Mouse (Mus musculus) testis, adult 2 months (tissue): ENCODE data around the gene Shroom2.

Experiments used
- CTCF ChIP-seq: fragments of 200-500 bp; IDR thresholded peaks from 2 replicates; pipeline ENCODE4 v1.5.1; 2012; ENCODE audit warnings: low read depth, mild to moderate bottlenecking, inconsistent platforms, low read length, moderate library complexity; ENCODE audit not compliant: control insufficient read depth, insufficient read depth, insufficient replicate concordance
- POLR2A ChIP-seq: fragments of 200-500 bp; IDR thresholded peaks from 2 replicates; pipeline ENCODE4 v1.6.1; 2012; ENCODE audit warnings: low read depth, mild to moderate bottlenecking, inconsistent platforms, low read length, moderate library complexity; ENCODE audit not compliant: control insufficient read depth

GRCm38 (mm10) chrX:152818996-152819395, 49.7 kb upstream of the Shroom2 start:
- TF ChIP-seq POLR2A = no peak
- TF ChIP-seq CTCF = no peak
